Mouse (Mus musculus) MEL (cell line): ENCODE results near the gene Tbx21.
A peak's percentile ranks its signal among the peaks of the same experiment; 100 is the strongest.

ENCODE experiments used
- CTCF ChIP-seq, 3 experiments: IDR thresholded peaks in 2 of 3; conservative IDR thresholded peaks in 1 of 3; 2 replicates each; pipeline ENCODE4 v1.5.1; 2011 to 2012; ENCODE audit warnings: low read length in 3 of 3, low read depth in 2 of 3, mild to moderate bottlenecking in 2 of 3, improper control_type of control experiment in 1 of 3, inconsistent platforms in 1 of 3, mixed read lengths in 1 of 3, moderate library complexity in 1 of 3; ENCODE audit not compliant: control insufficient read depth in 1 of 3, insufficient read depth in 1 of 3, poor library complexity in 1 of 3, severe bottlenecking in 1 of 3
- EP300 ChIP-seq, 2 experiments: IDR thresholded peaks; 2 replicates each; pipeline ENCODE4 v1.6.1; 2011; ENCODE audit warnings: improper control_type of control experiment in 2 of 2, low read length in 2 of 2, low read depth in 1 of 2, mild to moderate bottlenecking in 1 of 2
- GATA1 ChIP-seq: IDR thresholded peaks from 2 replicates; pipeline ENCODE4 v1.6.1; 2011; ENCODE audit warnings: low read depth, low read length, improper control_type of control experiment
- MAFK ChIP-seq: IDR thresholded peaks from 2 replicates; pipeline ENCODE4 v1.6.1; 2011; ENCODE audit warnings: low read depth, mild to moderate bottlenecking, low read length, improper control_type of control experiment, borderline replicate concordance
- MXI1 ChIP-seq: IDR thresholded peaks from 2 replicates; pipeline ENCODE4 v1.6.1; 2011; ENCODE audit warnings: mild to moderate bottlenecking, low read depth, low read length, improper control_type of control experiment
- POLR2A ChIP-seq, 2 experiments: IDR thresholded peaks; 2 replicates each; pipeline ENCODE4 v1.6.1; 2011 to 2012; ENCODE audit warnings: low read length in 2 of 2, mild to moderate bottlenecking in 2 of 2, control low read depth in 1 of 2, improper control_type of control experiment in 1 of 2, low read depth in 1 of 2, moderate library complexity in 1 of 2; ENCODE audit not compliant: control insufficient read depth in 1 of 2, insufficient read depth in 1 of 2, poor library complexity in 1 of 2
- SIN3A ChIP-seq: IDR thresholded peaks from 2 replicates; pipeline ENCODE4 v1.6.1; 2012; ENCODE audit warnings: low read length, improper control_type of control experiment, inconsistent platforms
- TBP ChIP-seq: IDR thresholded peaks from 2 replicates; pipeline ENCODE4 v1.8.0; 2011; ENCODE audit warnings: low read depth, low read length, improper control_type of control experiment
- USF1 ChIP-seq: IDR thresholded peaks from 2 replicates; pipeline ENCODE4 v1.6.1; 2014; ENCODE audit warnings: low read depth, mild to moderate bottlenecking, inconsistent platforms, low read length, improper control_type of control experiment, moderate library complexity
- USF2 ChIP-seq, 2 experiments: IDR thresholded peaks; 2 replicates each; pipeline ENCODE4 v1.6.1; 2011 to 2012; ENCODE audit warnings: improper control_type of control experiment in 2 of 2, low read length in 2 of 2, borderline replicate concordance in 1 of 2, inconsistent platforms in 1 of 2, low read depth in 1 of 2, mild to moderate bottlenecking in 1 of 2; ENCODE audit not compliant: insufficient read depth in 1 of 2
- ZC3H11A ChIP-seq: IDR thresholded peaks from 2 replicates; pipeline ENCODE4 v1.6.1; 2012; ENCODE audit warnings: low read depth, mild to moderate bottlenecking, inconsistent platforms, low read length, improper control_type of control experiment
- ZNF384 ChIP-seq: IDR thresholded peaks from 2 replicates; pipeline ENCODE4 v1.6.1; 2012; ENCODE audit warnings: low read depth, mild to moderate bottlenecking, inconsistent platforms, low read length, improper control_type of control experiment

DNA sequence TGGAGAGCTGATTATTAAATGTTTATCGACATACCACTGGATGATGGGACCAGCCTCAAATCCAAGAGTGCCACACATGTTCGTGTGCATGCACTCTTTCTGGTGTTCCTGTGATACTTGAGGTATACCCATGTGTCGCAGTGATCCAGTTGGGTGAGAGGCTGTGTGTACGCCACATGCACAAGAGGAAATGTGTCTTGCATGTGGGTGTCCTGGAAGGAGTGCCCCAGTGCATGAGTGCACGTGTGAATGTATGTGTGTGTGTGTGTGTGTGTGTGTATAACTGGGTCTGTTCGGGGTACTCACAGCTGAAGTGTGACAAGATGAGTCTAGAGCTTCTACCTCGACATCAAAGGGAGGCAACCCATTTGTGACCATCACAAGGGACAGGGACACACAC is 15.2 kb upstream of the Tbx21 start:
- TF ChIP-seq CTCF (IDR thresholded peaks at IDR 0.05 in 2 of 3, conservative IDR thresholded peaks at IDR 0.05 in 1 of 3; ENCODE audit: control insufficient read depth in 1 of 3, insufficient read depth in 1 of 3, low read depth in 2 of 3, low read length in 3 of 3, poor library complexity in 1 of 3, severe bottlenecking in 1 of 3) (no peak), EP300 (IDR thresholded peaks at IDR 0.05; ENCODE audit: low read depth in 1 of 2, low read length in 2 of 2) (0 out of 4 replicates have a peak, but pooled peaks of 1 of the 2 experiments have one; percentile 7), POLR2A (IDR thresholded peaks at IDR 0.05; ENCODE audit: control insufficient read depth in 1 of 2, insufficient read depth in 1 of 2, low read depth in 1 of 2, low read length in 2 of 2, poor library complexity in 1 of 2) (no peak), ZNF384 (no peak), MAFK (no peak), GATA1 (no peak), SIN3A (no peak), ZC3H11A (no peak), USF2 (IDR thresholded peaks at IDR 0.05; ENCODE audit: borderline replicate concordance in 1 of 2, insufficient read depth in 1 of 2, low read depth in 1 of 2, low read length in 2 of 2) (no peak), TBP (no peak), MXI1 (0 out of 2 replicates have a peak, but pooled peaks have one; percentile 21), USF1 (0 out of 2 replicates have a peak, but pooled peaks have one; percentile 4)
